Comparison of ENCODE assay signal across 1 mouse cellular context in genomic region chr5:120627515-120628300, GRCm38 (mm10).
A peak's percentile ranks its signal among the peaks of the same experiment; 100 is the strongest.
TF ChIP-seq lines count a peak whose summit lies in the region.

No protein-coding gene starts in this region.

TF ChIP-seq in myocyte, 11 proteins besides CTCF, POLR2A, EP300 and RAD21 (continued from another document):
- no peak for TF ChIP-seq TCF12 (IDR thresholded peaks at IDR 0.05; ENCODE audit: insufficient read depth, poor library complexity, severe bottlenecking)
- TF ChIP-seq REST (IDR thresholded peaks at IDR 0.05; ENCODE audit: insufficient read depth, insufficient read length), result no peak
- TF ChIP-seq MYOD1 (IDR thresholded peaks at IDR 0.05; ENCODE audit: control insufficient read depth in 1 of 3, insufficient read length in 2 of 3, low read depth in 2 of 3), result peak in 2 of 3 experiments; percentile 57 to 82
- peak in 1 of 3 experiments; percentile 58 for TF ChIP-seq MYOG (IDR thresholded peaks at IDR 0.05; ENCODE audit: control insufficient read depth in 1 of 3, insufficient read depth in 1 of 3, insufficient read length in 2 of 3, low read depth in 2 of 3)
